Mouse (Mus musculus) ES-E14 (cell line): Measurements from ENCODE around the gene Ubox5.

ENCODE experiments used
- CHD2 ChIP-seq: IDR thresholded peaks from 2 replicates; pipeline ENCODE4 v1.6.1; 2014; ENCODE audit warnings: mild to moderate bottlenecking, low read depth, low read length, inconsistent platforms
- MAFK ChIP-seq: IDR thresholded peaks from 2 replicates; pipeline ENCODE4 v1.6.1; 2014; ENCODE audit warnings: mild to moderate bottlenecking, low read depth, low read length, inconsistent platforms; ENCODE audit not compliant: insufficient read depth
- ZNF384 ChIP-seq: IDR thresholded peaks from 2 replicates; pipeline ENCODE4 v1.6.1; 2012; ENCODE audit warnings: low read depth, low read length, inconsistent platforms

GRCm38 (mm10) chr2:130638101-130638611, 8.3 kb upstream of the Ubox5 start:
- TF ChIP-seq CHD2 (no peak), ZNF384 (no peak), MAFK (no peak)
